Mouse (Mus musculus): ENCODE data around the gene Mycbpap.

DNA sequence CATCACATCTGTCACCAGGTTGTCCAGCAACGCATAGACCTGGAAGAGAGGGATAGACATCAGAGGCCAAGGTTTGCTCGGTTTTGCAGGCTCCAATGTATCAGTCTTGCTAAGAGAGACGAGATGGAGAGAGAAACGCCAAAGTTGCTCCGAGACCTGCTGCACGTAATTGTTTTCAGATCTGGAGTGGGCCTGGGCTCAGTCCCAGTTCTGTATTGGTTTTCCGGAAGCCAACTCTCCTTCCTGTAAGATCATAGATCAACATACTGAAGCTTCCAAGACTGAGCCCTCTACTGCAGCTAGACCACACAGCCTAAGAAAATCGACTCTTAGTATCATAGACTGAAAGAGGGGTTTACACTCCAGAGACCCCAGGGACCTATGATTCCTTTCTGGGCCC lies 20.1 kb downstream of the Mycbpap start:
- TF ChIP-seq CTCF (IDR thresholded peaks at IDR 0.05; ENCODE audit: low read depth, low read length) (no peak), POLR2A (IDR thresholded peaks at IDR 0.05; ENCODE audit: extremely low read depth, insufficient read depth, low read length) (no peak)

Data from liver, adult 2 months (tissue).